Mouse (Mus musculus) heart, postnatal 14 days (tissue): ENCODE results near the gene Gtpbp8. TPM values are rescaled to one million over a fixed set of nuclear protein-coding genes. Genes with fewer than 3 reads are reported as not detected.

ENCODE experiments used
- DNase-seq, 2 experiments: peaks; one replicate each; pipeline ENCODE4 v3.0.0; 2021 to 2022
- intact Hi-C: fragments of 180-260 bp; cut with DNase I; formaldehyde crosslinking; loops from one replicate; pipeline ENCODE4 v1.15.1; 2025
- total RNA-seq, 2 experiments: library from RNA; stranded (reverse); gene quantifications; 2 replicates each; pipeline ENCODE4 v1.2.3; 2021

Gene Gtpbp8
- total RNA-seq, 2 experiments from 2014 or later, result 10.2 to 12.5 TPM

GRCm38 (mm10) chr16:44693695-44694094, 52.5 kb downstream of the Gtpbp8 start:
- DNase-seq, result no peak
- intact Hi-C loops, result loop anchor here (10.0 kb wide), 1 partner anchor 49 kb away; no protein-coding TSS in a partner anchor

- intact Hi-C loops, result loop anchor here (10.0 kb wide), 1 partner anchor 48 kb away; no protein-coding TSS in a partner anchor
- DNase-seq, result no peak
These were observed 53.6 kb downstream of the Gtpbp8 start for GRCm38 (mm10) chr16:44692541-44692940.

GRCm38 (mm10) chr16:44691561-44692141, 54.5 kb downstream of the Gtpbp8 start:
- intact Hi-C loops, result loop anchor here (10.0 kb wide), 1 partner anchor 47 kb away; no protein-coding TSS in a partner anchor
- peak; percentile 55 to 63 for DNase-seq

GRCm38 (mm10) chr16:44691066-44691465, 55.1 kb downstream of the Gtpbp8 start:
- intact Hi-C loops, result loop anchor here (10.0 kb wide), 1 partner anchor 46 kb away; no protein-coding TSS in a partner anchor

GRCm38 (mm10) chr16:44690501-44690900, 55.7 kb downstream of the Gtpbp8 start:
- intact Hi-C loops, result loop anchor here (10.0 kb wide), 1 partner anchor 46 kb away; no protein-coding TSS in a partner anchor
- no peak for DNase-seq

More at GRCm38 (mm10) chr16:44691066-44691465, 55.1 kb downstream of the Gtpbp8 start:
- DNase-seq, result no peak

GRCm38 (mm10) chr16:44688507-44688906, 57.7 kb downstream of the Gtpbp8 start:
- DNase-seq, result no peak
- intact Hi-C loops, result no loop called here

GRCm38 (mm10) chr16:44687719-44688420, 58.3 kb downstream of the Gtpbp8 start:
- no peak for DNase-seq
- intact Hi-C loops, result no loop called here

GRCm38 (mm10) chr16:44686991-44687718, 59.0 kb downstream of the Gtpbp8 start:
- no peak for DNase-seq
- intact Hi-C loops, result no loop called here

Other genes starting within 250 kb of the Gtpbp8 start
- gene Boc, start 187.5 kb downstream of the Gtpbp8 start, total RNA-seq, result 1 to 10 TPM; 7.1 to 8.6 TPM
- 1 to 10 TPM; 4.6 to 7.2 TPM for gene Nepro, start 22.1 kb downstream of the Gtpbp8 start, total RNA-seq
- gene Cd200r1, start 19.4 kb upstream of the Gtpbp8 start, total RNA-seq, result under 1 TPM; 0.33 to 0.66 TPM
- not detected for gene Cd200r4, start 65.4 kb upstream of the Gtpbp8 start, total RNA-seq
- gene Cd200r2, start 120.7 kb upstream of the Gtpbp8 start, total RNA-seq, result not detected
- gene Cd200r3, start 197.3 kb upstream of the Gtpbp8 start, total RNA-seq, result under 1 TPM in 1 of 2 experiments, not detected in 1; 0.22 TPM